Mouse (Mus musculus): ENCODE results near the gene Mybpc2. TPM values are rescaled to one million over a fixed set of nuclear protein-coding genes. Genes with fewer than 3 reads are reported as not detected.

Gene Mybpc2
- polyA plus RNA-seq, 1 experiment from 2014 or later = 1.2 TPM

- peaks cover 16% of the 10 kb centered on the region for H3K27me3 ChIP-seq (replicated peaks)
- H3K4me3 ChIP-seq = peak overlapping the region; percentile 72
- H3K27ac ChIP-seq (ENCODE audit: poor library complexity, severe bottlenecking) = no peak overlapping the region
- H3K4me1 ChIP-seq (replicated peaks) = peaks cover 13% of the 10 kb centered on the region
- 84% methylated on average over 7 of the region's 7 CpGs for WGBS
- peak overlapping the region; percentile 83; the same call in 1 of the 2 replicates for H3K9ac ChIP-seq
- H3K36me3 ChIP-seq = peaks cover 42% of the 10 kb centered on the region
- no peaks in the 10 kb centered on the region for H3K9me3 ChIP-seq (replicated peaks)
- H3K4me2 ChIP-seq = peak overlapping the region; percentile 75
- no peak for ATAC-seq (ENCODE audit: insufficient number of reproducible peaks, low FRiP score)
These were observed 29.4 kb downstream of the Mybpc2 start for GRCm38 (mm10) chr7:44495086-44495485.

DNA sequence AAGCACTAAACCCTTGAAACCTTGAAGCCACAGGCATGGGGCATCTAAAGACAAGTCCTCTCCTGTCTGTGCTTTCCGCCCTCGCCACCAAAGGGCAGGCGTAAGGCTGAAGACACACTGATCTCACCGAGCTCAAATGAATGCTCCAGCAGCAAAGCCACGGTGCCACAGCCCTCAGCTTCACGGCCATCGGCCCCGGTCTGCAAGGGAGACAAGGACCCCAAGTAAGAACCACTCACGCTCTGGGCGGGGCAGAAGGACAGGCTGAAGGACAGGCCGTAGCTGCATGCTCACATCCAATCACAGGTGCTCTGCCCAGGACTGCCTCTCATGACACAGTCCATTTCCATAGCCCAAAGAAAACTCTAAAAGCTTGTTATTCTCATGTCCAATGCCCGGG lies 29.8 kb downstream of the Mybpc2 start:
- no peaks in the 10 kb centered on the region for H3K9me3 ChIP-seq (replicated peaks)
- H3K4me2 ChIP-seq = no peak overlapping the region
- H3K27me3 ChIP-seq (replicated peaks) = peaks cover 13% of the 10 kb centered on the region
- H3K9ac ChIP-seq = no peak overlapping the region
- peaks cover 46% of the 10 kb centered on the region for H3K36me3 ChIP-seq
- 91% methylated on average over 12 of the region's 12 CpGs for WGBS
- ATAC-seq (ENCODE audit: insufficient number of reproducible peaks, low FRiP score) = no peak
- peaks cover 13% of the 10 kb centered on the region for H3K4me1 ChIP-seq (replicated peaks)
- no peak overlapping the region for H3K4me3 ChIP-seq
- H3K27ac ChIP-seq (ENCODE audit: poor library complexity, severe bottlenecking) = no peak overlapping the region

DNA sequence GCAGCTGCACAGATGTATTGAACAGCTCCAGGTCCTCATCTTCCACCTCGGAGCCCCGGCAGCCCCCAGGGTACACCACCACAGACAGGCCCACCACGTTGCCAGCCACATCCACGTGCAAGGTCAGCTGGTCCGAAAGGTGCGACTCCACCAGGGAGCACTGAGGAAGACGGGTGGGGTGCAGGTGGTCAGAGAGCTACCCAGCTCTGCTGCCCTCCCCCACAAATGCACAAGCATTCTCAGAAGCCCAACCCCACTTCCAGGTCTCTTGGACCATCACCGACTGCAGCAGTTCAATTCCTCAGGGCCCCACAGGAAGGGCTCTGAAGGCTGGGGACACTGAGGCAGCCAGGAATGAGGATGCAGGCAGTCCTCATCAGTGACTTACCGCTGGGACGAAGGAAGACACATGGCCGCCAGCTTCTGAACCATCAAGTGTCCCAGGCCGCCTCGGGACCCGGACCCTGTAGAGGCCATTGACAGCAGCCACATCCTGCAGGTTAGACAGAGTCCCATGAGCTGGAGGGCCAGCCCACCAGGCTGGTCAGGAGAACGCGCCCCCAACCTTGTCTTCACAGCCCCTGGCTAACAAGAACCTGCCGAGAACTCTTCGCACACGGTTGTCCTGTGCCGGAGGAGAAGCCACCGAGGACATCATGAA lies 32.2 kb downstream of the Mybpc2 start:
- no peaks in the 10 kb centered on the region for H3K9me3 ChIP-seq (replicated peaks)
- H3K36me3 ChIP-seq = peaks cover 53% of the 10 kb centered on the region
- no peak overlapping the region for H3K4me2 ChIP-seq
- no peak for ATAC-seq (ENCODE audit: insufficient number of reproducible peaks, low FRiP score)
- H3K27me3 ChIP-seq (replicated peaks) = no peaks in the 10 kb centered on the region
- H3K4me1 ChIP-seq (replicated peaks) = peaks cover 13% of the 10 kb centered on the region
- H3K4me3 ChIP-seq = no peak overlapping the region
- no peak overlapping the region for H3K27ac ChIP-seq (ENCODE audit: poor library complexity, severe bottlenecking)
- no peak overlapping the region for H3K9ac ChIP-seq
- WGBS = 95% methylated on average over 21 of the region's 21 CpGs

GRCm38 (mm10) chr7:44491391-44491790 lies 33.1 kb downstream of the Mybpc2 start:
- H3K27me3 ChIP-seq (replicated peaks) = no peaks in the 10 kb centered on the region
- H3K4me2 ChIP-seq = no peak overlapping the region
- WGBS = 94% methylated on average over 5 of the region's 5 CpGs
- ATAC-seq (ENCODE audit: insufficient number of reproducible peaks, low FRiP score) = no peak
- H3K9ac ChIP-seq = no peak overlapping the region
- no peak overlapping the region for H3K4me3 ChIP-seq
- no peak overlapping the region for H3K27ac ChIP-seq (ENCODE audit: poor library complexity, severe bottlenecking)
- H3K4me1 ChIP-seq (replicated peaks) = peaks cover 13% of the 10 kb centered on the region
- no peaks in the 10 kb centered on the region for H3K9me3 ChIP-seq (replicated peaks)
- H3K36me3 ChIP-seq = peaks cover 53% of the 10 kb centered on the region

GRCm38 (mm10) chr7:44490281-44490680 lies 34.2 kb downstream of the Mybpc2 start:
- Histone ChIP-seq H3K9me3 (replicated peaks) (no peaks in the 10 kb centered on the region), H3K4me2 (no peak overlapping the region), H3K4me1 (replicated peaks) (peaks cover 14% of the 10 kb centered on the region), H3K9ac (peak overlapping the region; percentile 1; the same call in 1 of the 2 replicates), H3K27ac (ENCODE audit: poor library complexity, severe bottlenecking) (no peak overlapping the region), H3K36me3 (peaks cover 54% of the 10 kb centered on the region), H3K27me3 (replicated peaks) (no peaks in the 10 kb centered on the region), H3K4me3 (no peak overlapping the region)
- no peak for ATAC-seq (ENCODE audit: insufficient number of reproducible peaks, low FRiP score)
- 87% methylated on average over 4 of the region's 4 CpGs for WGBS

- H3K9ac ChIP-seq = no peak overlapping the region
These were observed 35.9 kb downstream of the Mybpc2 start for GRCm38 (mm10) chr7:44488545-44488944.

DNA sequence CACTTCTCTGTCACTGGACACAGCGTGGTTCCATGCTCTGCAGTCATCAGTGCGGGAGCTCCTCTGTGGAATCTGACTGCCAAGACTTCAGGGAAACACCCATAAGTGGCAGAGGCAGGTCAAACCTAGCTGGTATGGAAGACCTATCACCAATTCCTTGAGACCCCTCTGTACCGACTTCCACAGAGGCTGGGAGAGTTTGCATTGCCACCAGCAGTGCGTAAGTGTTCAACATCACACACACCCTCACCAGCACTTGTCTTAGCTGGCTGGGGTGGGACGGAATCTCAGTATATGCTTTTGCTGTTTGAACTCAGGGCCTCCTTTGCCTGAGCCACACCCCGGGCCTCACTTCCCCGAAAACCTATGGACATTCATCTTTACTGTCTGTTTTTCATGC lies 36.5 kb downstream of the Mybpc2 start:
- peaks cover 54% of the 10 kb centered on the region for H3K36me3 ChIP-seq
- no peak overlapping the region for H3K4me2 ChIP-seq
- 81% methylated on average over 7 of the region's 7 CpGs for WGBS

More at GRCm38 (mm10) chr7:44488545-44488944, 35.9 kb downstream of the Mybpc2 start:
- no peaks in the 10 kb centered on the region for H3K9me3 ChIP-seq (replicated peaks)
- H3K27ac ChIP-seq (ENCODE audit: poor library complexity, severe bottlenecking) = no peak overlapping the region
- H3K4me2 ChIP-seq = no peak overlapping the region
- H3K36me3 ChIP-seq = peaks cover 59% of the 10 kb centered on the region
- no peak overlapping the region for H3K4me3 ChIP-seq
- H3K4me1 ChIP-seq (replicated peaks) = peaks cover 18% of the 10 kb centered on the region
- WGBS = 94% methylated on average over 8 of the region's 8 CpGs
- no peaks in the 10 kb centered on the region for H3K27me3 ChIP-seq (replicated peaks)
- no peak for ATAC-seq (ENCODE audit: insufficient number of reproducible peaks, low FRiP score)

DNA sequence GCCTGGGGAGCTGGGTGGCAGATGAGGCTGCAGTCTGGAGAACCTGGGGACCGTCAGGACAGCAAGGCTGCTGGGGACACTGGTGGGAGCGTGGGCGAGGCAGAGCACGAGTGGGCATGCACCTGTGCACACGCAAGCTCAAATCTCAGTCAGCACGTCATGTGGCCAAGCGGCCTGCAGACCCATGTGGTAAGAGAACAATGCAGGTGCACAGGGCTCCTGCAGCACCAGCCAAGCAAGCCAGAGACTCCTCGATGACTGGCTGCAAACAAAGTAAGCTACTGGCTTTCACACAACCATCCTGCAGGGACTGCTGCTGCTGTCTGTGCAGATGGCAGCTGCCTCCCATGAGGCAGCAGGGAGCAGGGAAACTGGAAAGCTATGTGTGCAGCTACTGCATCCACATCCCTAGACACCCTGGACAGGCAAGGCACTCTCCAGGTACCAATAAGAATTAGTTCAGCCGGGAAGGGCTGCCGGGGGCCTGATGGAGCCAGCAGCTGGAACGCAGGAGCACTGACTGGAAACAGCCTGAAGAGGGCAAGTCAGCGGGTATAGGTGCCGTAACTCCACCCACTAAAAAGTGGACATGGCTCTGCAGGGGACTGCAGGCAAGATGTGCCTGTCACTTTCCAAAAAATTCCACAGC lies 37.4 kb downstream of the Mybpc2 start:
- H3K9me3 ChIP-seq (replicated peaks) = no peaks in the 10 kb centered on the region
- H3K36me3 ChIP-seq = peaks cover 45% of the 10 kb centered on the region
- no peak overlapping the region for H3K4me2 ChIP-seq
- no peak overlapping the region for H3K9ac ChIP-seq
- WGBS = 56% methylated on average over 13 of the region's 13 CpGs
- ATAC-seq (ENCODE audit: insufficient number of reproducible peaks, low FRiP score) = no peak
- H3K27ac ChIP-seq (ENCODE audit: poor library complexity, severe bottlenecking) = peak overlapping the region; percentile 66
- H3K27me3 ChIP-seq (replicated peaks) = no peaks in the 10 kb centered on the region
- H3K4me1 ChIP-seq (replicated peaks) = peaks cover 25% of the 10 kb centered on the region
- H3K4me3 ChIP-seq = no peak overlapping the region

More for the DNA sequence above, 36.5 kb downstream of the Mybpc2 start:
- peaks cover 18% of the 10 kb centered on the region for H3K4me1 ChIP-seq (replicated peaks)
- ATAC-seq (ENCODE audit: insufficient number of reproducible peaks, low FRiP score) = no peak
- H3K27ac ChIP-seq (ENCODE audit: poor library complexity, severe bottlenecking) = no peak overlapping the region
- H3K9me3 ChIP-seq (replicated peaks) = no peaks in the 10 kb centered on the region
- H3K4me3 ChIP-seq = no peak overlapping the region
- no peaks in the 10 kb centered on the region for H3K27me3 ChIP-seq (replicated peaks)
- no peak overlapping the region for H3K9ac ChIP-seq

DNA sequence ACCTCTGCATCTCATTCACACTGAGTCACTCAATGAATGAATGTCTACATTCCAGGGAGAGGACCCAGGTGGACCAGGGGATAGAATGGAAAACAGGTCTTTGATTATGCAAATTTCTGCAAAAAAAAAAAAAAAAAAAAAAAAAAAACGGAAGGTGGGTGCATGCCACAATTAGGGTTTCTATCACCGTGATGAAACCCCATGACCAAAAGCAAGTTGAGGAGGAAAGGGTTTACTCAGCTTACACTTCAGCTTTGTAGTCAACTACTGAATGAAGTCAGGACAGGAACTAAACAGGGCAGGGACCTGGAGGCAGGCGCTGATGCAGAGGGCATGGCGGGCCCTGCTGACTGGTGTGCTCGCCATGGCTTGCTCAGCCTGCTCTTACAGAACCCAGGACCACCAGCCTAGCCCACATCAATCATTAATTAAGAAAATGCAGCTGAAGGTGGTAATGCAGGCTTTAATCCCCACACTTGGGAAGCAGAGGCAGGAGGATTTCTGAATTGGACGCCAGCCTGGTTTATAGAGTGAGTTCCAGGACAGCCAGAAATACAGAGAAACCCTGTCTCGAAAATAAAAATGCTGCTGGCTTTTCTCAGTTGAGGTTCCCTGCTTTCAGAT lies 38.8 kb downstream of the Mybpc2 start:
- Histone ChIP-seq H3K9ac (peak overlapping the region; percentile 22; the same call in 1 of the 2 replicates), H3K4me2 (no peak overlapping the region), H3K27ac (ENCODE audit: poor library complexity, severe bottlenecking) (peak overlapping the region; percentile 13), H3K27me3 (replicated peaks) (peaks cover 3% of the 10 kb centered on the region; the same call in 1 of the 2 replicates), H3K4me1 (replicated peaks) (peaks cover 28% of the 10 kb centered on the region), H3K36me3 (peaks cover 31% of the 10 kb centered on the region), H3K9me3 (replicated peaks) (no peaks in the 10 kb centered on the region), H3K4me3 (no peak overlapping the region)
- 64% methylated on average over 7 of the region's 7 CpGs for WGBS
- no peak for ATAC-seq (ENCODE audit: insufficient number of reproducible peaks, low FRiP score)

DNA sequence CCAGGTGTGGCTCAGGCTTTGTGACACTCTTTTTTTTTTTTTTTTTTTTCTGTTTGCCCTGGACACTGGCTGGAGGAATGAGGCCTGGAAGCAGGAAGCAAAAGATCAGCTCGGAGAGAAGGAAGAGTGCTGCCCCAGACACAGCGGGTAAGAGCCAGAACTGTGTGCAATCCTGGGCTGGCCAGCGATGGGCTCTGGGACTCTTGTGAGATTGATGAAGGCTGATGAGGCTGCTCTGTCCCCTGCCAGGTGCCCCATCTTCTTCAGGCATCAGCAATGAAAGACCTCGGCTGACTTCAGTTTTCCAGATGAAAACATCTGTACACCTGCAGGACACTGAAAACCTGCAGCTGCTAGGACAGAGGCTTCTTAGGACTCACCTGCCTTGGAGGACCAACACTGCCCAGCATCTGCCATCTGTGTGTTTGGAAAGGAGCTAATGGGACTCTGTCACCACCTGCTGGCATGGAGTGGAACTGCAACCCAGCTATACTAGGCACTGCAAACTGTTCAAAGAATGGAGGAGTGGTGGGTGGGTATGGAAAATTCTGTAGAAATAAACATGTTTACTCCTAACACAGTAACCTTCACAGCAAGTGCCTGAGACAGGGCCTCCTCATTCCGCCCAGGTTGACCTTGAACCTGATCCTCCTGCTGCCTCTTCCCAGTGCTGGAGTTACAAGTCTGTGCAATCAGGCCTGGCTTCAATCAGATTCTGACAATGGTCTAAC lies 39.5 kb downstream of the Mybpc2 start:
- Histone ChIP-seq H3K27me3 (replicated peaks) (peaks cover 5% of the 10 kb centered on the region; the same call in 1 of the 2 replicates), H3K4me2 (peak overlapping the region; percentile 48)

GRCm38 (mm10) chr7:44484109-44484508 lies 40.3 kb downstream of the Mybpc2 start:
- 89% methylated on average over 1 of the region's 1 CpGs for WGBS
- no peak for ATAC-seq (ENCODE audit: insufficient number of reproducible peaks, low FRiP score)
- H3K9ac ChIP-seq = peak overlapping the region; percentile 57; the same call in 1 of the 2 replicates
- peak overlapping the region; percentile 13 for H3K27ac ChIP-seq (ENCODE audit: poor library complexity, severe bottlenecking)
- peak overlapping the region; percentile 48 for H3K4me2 ChIP-seq
- peaks cover 39% of the 10 kb centered on the region for H3K4me1 ChIP-seq (replicated peaks)
- H3K4me3 ChIP-seq = peak overlapping the region; percentile 28
- H3K9me3 ChIP-seq (replicated peaks) = no peaks in the 10 kb centered on the region
- H3K27me3 ChIP-seq (replicated peaks) = peaks cover 12% of the 10 kb centered on the region
- H3K36me3 ChIP-seq = peaks cover 21% of the 10 kb centered on the region

More for the DNA sequence above, 39.5 kb downstream of the Mybpc2 start:
- Histone ChIP-seq H3K27ac (ENCODE audit: poor library complexity, severe bottlenecking) (peak overlapping the region; percentile 13), H3K36me3 (peaks cover 24% of the 10 kb centered on the region), H3K9me3 (replicated peaks) (no peaks in the 10 kb centered on the region), H3K9ac (peak overlapping the region; percentile 57; the same call in 1 of the 2 replicates), H3K4me1 (replicated peaks) (peaks cover 33% of the 10 kb centered on the region), H3K4me3 (no peak overlapping the region)
- 21% methylated on average over 5 of the region's 5 CpGs for WGBS
- no peak for ATAC-seq (ENCODE audit: insufficient number of reproducible peaks, low FRiP score)

All from heart, embryonic 12.5 days (tissue).